Comparison of ENCODE assay signal across 23 mouse cellular contexts in the genomic region with DNA sequence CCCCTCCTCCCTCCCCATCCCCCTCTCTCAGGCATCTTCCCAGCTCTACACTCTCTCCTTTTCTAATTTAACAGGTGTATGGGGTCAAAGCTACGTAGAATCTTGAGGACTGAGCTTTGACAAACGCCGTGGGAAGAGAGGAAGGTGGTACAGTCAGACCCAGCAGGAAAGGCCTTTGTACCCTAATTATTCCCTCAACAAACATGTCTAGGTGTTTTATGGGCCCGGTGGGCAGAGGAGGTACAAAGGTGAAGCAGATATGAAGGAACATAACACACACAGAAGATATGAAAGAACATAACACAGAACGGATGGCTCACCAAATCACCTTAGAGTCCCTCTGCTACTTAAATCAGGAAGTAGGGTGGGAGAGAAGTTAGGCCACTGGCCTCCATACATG.
DNase-seq lines count a peak whose midpoint lies in the region; ATAC-seq and TF ChIP-seq lines count a peak whose summit lies in the region.
"Had no signal": no experiment of that assay in that cellular context is flagged by ENCODE, and none has a peak within 500 bp of the region (broad histone marks: within the 10 kb centered on the region; RNA-seq: fewer than 3 reads in every experiment).

No protein-coding gene starts in this region.

- peak; percentile 88 for ATAC-seq in intestine, embryonic 14.5 days (replicated peaks; ENCODE audit: low FRiP score, low TSS enrichment, low read depth)
- peak; percentile 96 for ATAC-seq in intestine, embryonic 15.5 days
- ATAC-seq in intestine, postnatal 0 days: peak; percentile 95
- no peak for ATAC-seq in megakaryocyte progenitor cell, adult 5-6 weeks (replicated peaks; ENCODE audit: poor library complexity)
- ATAC-seq: forebrain, embryonic 14.5 days; forebrain, embryonic 16.5 days had no signal

- no peak overlapping the region for H3K4me3 ChIP-seq in intestine, embryonic 14.5 days (ENCODE audit: low read depth, low read length)
- 0 out of 2 replicates have a peak overlapping the region, but pooled peaks have one; percentile 10 for H3K4me3 ChIP-seq in intestine, embryonic 15.5 days (replicated peaks)
- peak overlapping the region; percentile 28; the same call in 1 of the 2 replicates for H3K4me3 ChIP-seq in intestine, postnatal 0 days (ENCODE audit: low read depth, low read length)
- H3K4me3 ChIP-seq in small intestine, adult 2 months (ENCODE audit: low read depth, low read length): peak overlapping the region; percentile 50
- H3K4me3 ChIP-seq: embryonic facial prominence, embryonic 13.5 days; embryonic facial prominence, embryonic 15.5 days; erythroblast, embryonic 14.5 days; forebrain, embryonic 10.5 days; forebrain, embryonic 12.5 days had no signal

- H3K27me3 ChIP-seq in intestine, embryonic 14.5 days (replicated peaks; ENCODE audit: control insufficient read depth, insufficient read depth, low read length): no peaks in the 10 kb centered on the region
- no peaks in the 10 kb centered on the region for H3K27me3 ChIP-seq in intestine, embryonic 15.5 days (replicated peaks)
- no peaks in the 10 kb centered on the region for H3K27me3 ChIP-seq in intestine, postnatal 0 days (replicated peaks; ENCODE audit: control insufficient read depth, insufficient read depth, low read length)
- H3K27me3 ChIP-seq in small intestine, adult 2 months (ENCODE audit: control insufficient read depth, insufficient read depth, low read length): no peaks in the 10 kb centered on the region
- H3K27me3 ChIP-seq: embryonic facial prominence, embryonic 13.5 days; embryonic facial prominence, embryonic 15.5 days; forebrain, embryonic 12.5 days had no signal

- 57% methylated on average over 5 of the region's 5 CpGs for WGBS in intestine, embryonic 14.5 days
- 42% methylated on average over 5 of the region's 5 CpGs for WGBS in intestine, embryonic 15.5 days
- WGBS in intestine, postnatal 0 days: 30% methylated on average over 5 of the region's 5 CpGs
- WGBS in small intestine, adult 2 months: 24% methylated on average over 5 of the region's 5 CpGs

- no peaks in the 10 kb centered on the region for H3K4me1 ChIP-seq in intestine, embryonic 14.5 days (replicated peaks; ENCODE audit: control insufficient read depth, insufficient read depth, low read length)
- no peaks in the 10 kb centered on the region; the same call in 1 of the 2 replicates for H3K4me1 ChIP-seq in intestine, embryonic 15.5 days (replicated peaks)
- H3K4me1 ChIP-seq in intestine, postnatal 0 days (replicated peaks; ENCODE audit: control insufficient read depth, insufficient read depth, low read length): no peaks in the 10 kb centered on the region
- H3K4me1 ChIP-seq in small intestine, adult 2 months (ENCODE audit: control insufficient read depth, insufficient read depth, insufficient read length, low read length): peaks cover 19% of the 10 kb centered on the region; the same call in 1 of the 2 replicates
- H3K4me1 ChIP-seq: embryonic facial prominence, embryonic 13.5 days; embryonic facial prominence, embryonic 15.5 days; forebrain, embryonic 10.5 days; forebrain, embryonic 12.5 days had no signal

- H3K27ac ChIP-seq in intestine, embryonic 14.5 days (ENCODE audit: low read depth): peak overlapping the region; percentile 62
- H3K27ac ChIP-seq in intestine, embryonic 15.5 days: peak overlapping the region; percentile 77
- H3K27ac ChIP-seq in intestine, postnatal 0 days (ENCODE audit: low read depth, low read length): peak overlapping the region; percentile 87
- peak overlapping the region; percentile 86 for H3K27ac ChIP-seq in small intestine, adult 2 months (ENCODE audit: insufficient read depth, low read depth, low read length)
- H3K27ac ChIP-seq: embryonic facial prominence, embryonic 13.5 days; embryonic facial prominence, embryonic 15.5 days; forebrain, embryonic 10.5 days; forebrain, embryonic 12.5 days had no signal

- TF ChIP-seq POLR2A in small intestine, adult 2 months (IDR thresholded peaks at IDR 0.05; ENCODE audit: low read depth, low read length): no peak

- no peak for TF ChIP-seq CTCF in intestine, postnatal 0 days (IDR thresholded peaks at IDR 0.05; ENCODE audit: low read depth)
- no peak for TF ChIP-seq CTCF in small intestine, adult 2 months (IDR thresholded peaks at IDR 0.05; ENCODE audit: extremely low read depth, insufficient read length, insufficient replicate concordance, low read depth, low read length)

- no peaks in the 10 kb centered on the region for H3K9me3 ChIP-seq in intestine, embryonic 14.5 days (ENCODE audit: control insufficient read depth, low read length)
- no peaks in the 10 kb centered on the region for H3K9me3 ChIP-seq in intestine, embryonic 15.5 days
- no peaks in the 10 kb centered on the region for H3K9me3 ChIP-seq in intestine, postnatal 0 days (ENCODE audit: control insufficient read depth)
- H3K9me3 ChIP-seq: embryonic facial prominence, embryonic 13.5 days; embryonic facial prominence, embryonic 15.5 days; forebrain, embryonic 10.5 days; forebrain, embryonic 12.5 days had no signal

- no peak for DNase-seq in intestine, embryonic 14.5 days (ENCODE audit: low spot score)
- no peak for DNase-seq in heart, adult 9 months (ENCODE audit: low spot score in 2 of 2)
- DNase-seq in embryo, embryonic 11 days: no peak
- DNase-seq in spleen, adult 18-20 months: no peak
- DNase-seq: adrenal gland, adult 2 months; adrenal gland, postnatal 10 days; adrenal gland, postnatal 25 days; cerebellum, adult 11-12 months; cerebellum, adult 2 months; cerebellum, adult 9-10 months; cerebellum, postnatal 10 days; cerebellum, postnatal 25 days had no signal

- no peak overlapping the region for H3K9ac ChIP-seq in intestine, embryonic 14.5 days (ENCODE audit: low read length)
- no peak overlapping the region for H3K9ac ChIP-seq in intestine, embryonic 15.5 days
- H3K9ac ChIP-seq in intestine, postnatal 0 days (ENCODE audit: low read depth, low read length): 0 out of 2 replicates have a peak overlapping the region, but pooled peaks have one; percentile 24
- H3K9ac ChIP-seq: embryonic facial prominence, embryonic 13.5 days; embryonic facial prominence, embryonic 15.5 days; forebrain, embryonic 12.5 days had no signal

- H3K4me2 ChIP-seq in intestine, embryonic 14.5 days (ENCODE audit: low read length): 0 out of 2 replicates have a peak overlapping the region, but pooled peaks have one; percentile 7
- peak overlapping the region; percentile 33; the same call in 1 of the 2 replicates for H3K4me2 ChIP-seq in intestine, embryonic 15.5 days (replicated peaks)
- H3K4me2 ChIP-seq in intestine, postnatal 0 days (replicated peaks; ENCODE audit: low read depth): peak overlapping the region; percentile 59
- H3K4me2 ChIP-seq: embryonic facial prominence, embryonic 13.5 days; embryonic facial prominence, embryonic 15.5 days; forebrain, embryonic 12.5 days had no signal

- H3K36me3 ChIP-seq in intestine, embryonic 14.5 days (ENCODE audit: control insufficient read depth, insufficient read depth, low read length): no peaks in the 10 kb centered on the region
- no peaks in the 10 kb centered on the region for H3K36me3 ChIP-seq in intestine, embryonic 15.5 days
- H3K36me3 ChIP-seq in intestine, postnatal 0 days (ENCODE audit: control insufficient read depth, insufficient read depth): no peaks in the 10 kb centered on the region
- no peaks in the 10 kb centered on the region for H3K36me3 ChIP-seq in small intestine, adult 2 months (ENCODE audit: control insufficient read depth, insufficient read depth, low read length)
- H3K36me3 ChIP-seq: embryonic facial prominence, embryonic 13.5 days; embryonic facial prominence, embryonic 15.5 days; forebrain, embryonic 10.5 days; forebrain, embryonic 12.5 days had no signal

Comparison
In these comparisons a context has a peak if more than half of its experiments do, and no peak if none do; other contexts are left out.
1. H3K4me2 ChIP-seq: peak in every context shown above with its lines; median percentile 59 in intestine, postnatal 0 days; 33 in intestine, embryonic 15.5 days; 7 in intestine, embryonic 14.5 days.